Mouse (Mus musculus): ENCODE measurements around the gene Traf2.
"Not testable (repeated sequence)": the region's sequence is repeated elsewhere in the genome, so short reads cannot be mapped to it uniquely, and the experiment has no call there.

Traf2 gene

GRCm38 (mm10) chr2:25575432-25576027 is 28.8 kb upstream of the Traf2 start:
- DNase-seq, result peak; percentile 38 to 43

GRCm38 (mm10) chr2:25574579-25575431 is 28.1 kb upstream of the Traf2 start, which contains the start of the genes Mamdc4 and Phpt1:
TSS of gene Mamdc4 (minus strand) at chr2:25574845.
TSS of gene Phpt1 (minus strand) at chr2:25575224.
- DNase-seq, result peak; percentile 98 to 99

- DNase-seq, result no peak
Observed at GRCm38 (mm10) chr2:25574136-25574535, 27.4 kb upstream of the Traf2 start.

DNA sequence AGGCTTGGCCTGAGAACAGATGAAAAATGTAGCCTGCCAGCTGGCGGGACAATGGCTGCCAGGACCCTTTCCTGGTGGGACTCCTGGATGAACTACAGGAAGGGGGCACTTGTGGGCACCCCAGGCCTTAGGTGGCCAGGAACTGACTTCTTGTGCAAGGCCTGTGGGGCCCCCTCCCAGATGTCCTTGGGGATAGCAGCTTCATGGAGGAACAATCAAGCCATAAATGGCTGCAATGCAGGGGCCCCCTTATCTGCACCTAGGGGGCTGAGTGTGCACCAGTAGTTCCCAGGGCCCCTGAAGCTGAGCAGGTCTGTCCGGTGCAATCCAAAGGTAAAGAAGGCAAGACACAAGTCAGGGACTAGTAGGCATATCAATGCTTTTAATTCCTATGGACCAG is 26.3 kb upstream of the Traf2 start:
- no peak for DNase-seq

GRCm38 (mm10) chr2:25571221-25571620 is 24.5 kb upstream of the Traf2 start:
- no peak for DNase-seq

- DNase-seq, result no peak
Observed at GRCm38 (mm10) chr2:25569323-25569722, 22.6 kb upstream of the Traf2 start.

DNA sequence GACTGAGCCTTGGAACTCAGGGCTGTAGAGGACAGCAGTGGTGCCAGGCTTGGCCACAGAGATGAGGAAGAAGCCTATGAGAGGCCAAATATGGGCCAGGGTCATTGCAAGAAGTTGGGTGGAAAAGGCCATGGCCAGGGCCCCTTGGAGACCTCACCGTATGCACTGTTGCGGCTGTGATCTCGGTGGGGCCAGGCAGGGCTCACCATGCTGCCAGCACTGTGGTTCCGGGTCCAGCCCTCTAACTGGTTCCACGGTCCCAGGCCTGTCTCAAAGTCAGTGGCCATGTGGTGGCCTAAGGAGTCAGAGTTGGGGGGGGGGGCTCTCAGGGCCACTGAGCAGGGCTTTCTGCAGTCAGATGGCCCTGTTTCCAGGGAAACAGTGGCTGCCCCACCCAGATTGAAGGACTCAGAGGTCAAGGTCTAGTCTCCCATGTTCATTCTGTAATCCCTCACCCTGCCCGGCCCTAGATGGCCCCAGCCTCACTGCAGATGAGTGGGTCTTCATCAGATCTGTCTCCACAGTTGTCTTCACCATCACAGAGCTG is 21.8 kb upstream of the Traf2 start:
- DNase-seq, result no peak

GRCm38 (mm10) chr2:25566558-25566957 is 19.8 kb upstream of the Traf2 start:
- DNase-seq, result no peak

DNA sequence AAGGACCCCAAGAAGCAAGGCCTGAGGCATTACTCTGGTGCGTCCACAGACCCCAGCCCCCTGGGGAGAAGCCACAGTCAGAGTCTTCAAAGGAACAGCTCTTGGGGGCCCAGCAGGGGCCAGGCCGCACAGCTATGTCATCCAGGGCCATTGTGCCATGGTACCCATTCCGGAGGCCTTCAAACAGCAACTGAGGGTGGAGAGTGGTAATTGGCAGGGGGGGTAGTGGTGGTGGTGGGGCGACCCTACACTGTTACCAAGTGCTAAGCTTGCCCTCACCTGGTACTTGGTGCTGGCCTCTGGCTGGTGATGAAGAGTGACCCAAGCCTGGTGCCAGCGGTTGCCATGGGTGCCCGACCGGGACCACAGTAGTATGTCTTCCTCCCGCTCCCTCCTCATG is 19.0 kb upstream of the Traf2 start:
- DNase-seq, result no peak

DNA sequence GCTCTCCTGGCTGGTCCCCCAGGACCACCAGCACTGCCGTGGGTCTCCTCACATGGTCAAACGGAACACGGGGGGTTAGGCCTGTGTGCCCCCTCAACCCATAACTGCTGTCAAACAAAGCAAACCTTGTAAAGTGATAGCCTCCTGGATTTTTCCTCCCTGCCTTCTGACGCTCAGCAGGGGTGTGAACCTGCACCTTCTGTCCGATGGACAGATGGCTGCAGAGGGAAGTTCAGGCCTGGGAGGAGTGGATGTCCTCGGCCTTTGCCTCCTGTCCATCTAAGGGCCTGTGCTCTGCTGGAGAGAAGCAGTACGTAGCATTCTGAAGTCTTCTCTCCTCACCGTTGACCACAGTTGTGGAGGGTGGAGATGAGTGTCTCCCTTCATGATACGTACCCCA is 15.2 kb upstream of the Traf2 start:
- DNase-seq, result no peak

- DNase-seq, result no peak
Observed at GRCm38 (mm10) chr2:25560551-25560950, 13.8 kb upstream of the Traf2 start.

DNA sequence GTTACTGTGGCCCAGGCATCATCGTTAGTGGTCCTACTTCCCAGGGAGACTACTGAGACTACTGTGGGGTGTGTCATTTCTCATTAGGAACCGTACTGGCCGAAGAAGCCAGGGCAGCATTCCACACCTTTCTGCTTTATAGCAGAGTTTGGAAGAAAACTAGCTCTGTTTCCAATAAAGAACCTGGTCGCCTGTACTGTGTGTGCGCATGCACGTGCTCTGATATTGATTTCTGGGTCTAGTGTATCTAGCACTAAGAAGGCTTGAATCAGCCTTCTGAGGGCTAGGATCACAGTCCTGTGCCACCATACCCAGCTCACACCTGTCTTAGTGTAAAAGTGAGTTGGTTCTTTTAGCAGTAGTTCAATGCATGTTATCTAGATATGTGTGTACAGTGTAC is 12.0 kb upstream of the Traf2 start:
- DNase-seq, result no peak

- no peak for DNase-seq
Observed at GRCm38 (mm10) chr2:25557964-25558360, 11.2 kb upstream of the Traf2 start.

- peak; percentile 91 for DNase-seq
Observed at GRCm38 (mm10) chr2:25557221-25557963, 10.7 kb upstream of the Traf2 start, which contains the start of gene Edf1. TSS of gene Edf1 (plus strand) at chr2:25557847.

DNA sequence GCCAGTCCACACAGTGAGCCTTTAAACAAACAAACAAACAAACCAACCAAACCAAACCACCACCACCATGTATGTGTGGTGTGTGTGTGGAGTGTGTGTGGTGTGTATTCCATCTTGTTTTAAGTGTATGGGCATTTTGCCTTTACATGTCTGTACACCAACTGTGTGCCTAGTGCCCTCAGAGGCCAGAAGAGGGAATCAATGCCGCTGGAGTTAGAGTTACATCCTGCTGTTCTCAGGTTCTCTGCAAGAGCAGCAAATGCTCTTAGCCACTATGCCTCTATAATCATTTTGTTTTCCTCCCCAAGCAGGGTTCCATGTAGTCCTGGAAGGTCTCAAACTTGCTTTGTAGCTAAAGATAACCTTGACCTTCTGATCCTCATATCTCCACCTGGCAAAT is 9.6 kb upstream of the Traf2 start:
- DNase-seq, result no peak

GRCm38 (mm10) chr2:25555479-25555878 is 8.7 kb upstream of the Traf2 start:
- DNase-seq, result peak; percentile 24 to 36

DNA sequence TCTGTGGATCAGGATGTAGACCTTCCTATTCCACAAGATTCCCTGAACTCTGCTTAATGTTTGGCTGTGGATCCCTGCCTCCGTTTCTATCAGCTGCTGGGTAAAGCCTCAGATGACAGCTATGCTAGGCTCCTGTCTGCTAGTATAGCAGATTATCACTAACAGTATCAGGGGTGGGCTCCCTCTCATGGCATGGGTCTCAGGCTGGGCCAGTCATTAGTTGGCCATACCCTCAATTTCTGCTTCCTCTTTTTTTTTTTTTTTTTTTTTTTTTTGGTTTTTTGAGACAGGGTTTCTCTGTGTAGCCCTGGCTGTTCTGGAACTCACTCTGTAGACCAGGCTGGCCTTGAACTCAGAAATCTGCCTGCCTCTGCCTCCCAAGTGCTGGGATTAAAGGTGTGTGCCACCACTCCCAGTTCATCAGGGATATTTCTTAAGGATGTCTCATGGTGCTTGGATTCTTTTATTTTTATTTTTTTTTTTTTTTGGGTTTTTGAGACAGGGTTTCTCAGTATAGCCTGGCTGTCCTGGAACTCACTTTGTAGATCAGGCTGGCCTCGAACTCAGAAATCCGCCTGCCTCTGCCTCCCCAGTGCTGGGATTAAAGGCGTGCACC is 6.5 kb upstream of the Traf2 start:
- not testable (repeated sequence) for DNase-seq

- peak; percentile 59 to 63 for DNase-seq
Observed at GRCm38 (mm10) chr2:25551186-25551585, 4.4 kb upstream of the Traf2 start.

- peak; percentile 62 to 70 for DNase-seq
Observed at GRCm38 (mm10) chr2:25549021-25549991, 2.6 kb upstream of the Traf2 start.

DNA sequence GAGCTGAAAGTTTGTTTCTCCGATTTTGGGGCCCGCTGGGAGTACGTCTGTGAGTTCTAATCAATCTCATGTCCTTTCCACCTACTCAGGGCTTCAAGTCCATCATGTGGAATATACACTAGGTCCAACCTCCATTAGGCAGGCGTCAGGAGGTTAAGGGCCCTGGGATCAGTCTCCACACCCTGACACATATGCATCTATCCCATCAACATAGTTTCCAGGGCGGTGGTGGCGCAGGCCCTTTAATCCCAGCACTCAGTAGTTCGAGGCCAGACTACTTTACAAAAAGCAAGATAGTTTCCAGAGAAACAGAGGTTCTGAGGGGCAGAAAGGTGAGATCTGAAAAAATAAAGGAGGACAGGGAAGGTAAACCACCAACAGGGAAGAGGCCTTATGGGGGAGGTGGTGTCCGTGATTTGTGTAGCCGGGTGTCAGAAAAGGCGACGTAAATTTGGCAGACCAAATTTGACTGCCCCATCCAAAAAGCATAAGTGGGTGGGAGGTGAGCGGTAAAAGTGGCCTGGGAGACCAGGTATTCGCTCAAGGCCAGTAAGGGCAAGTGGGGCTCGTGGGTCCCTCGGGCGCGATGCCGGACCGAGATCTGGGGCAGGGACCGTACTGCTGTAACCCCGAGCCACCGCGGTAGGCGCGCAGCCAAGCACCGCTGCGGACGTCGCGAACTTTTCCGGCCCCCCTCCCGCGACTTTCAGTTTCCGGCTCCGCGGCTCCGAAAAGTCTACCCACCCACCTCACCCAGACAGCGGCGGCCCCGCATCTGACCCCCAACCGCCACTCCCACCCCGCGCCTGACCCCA is 537 bp downstream of the Traf2 start:
- DNase-seq, result peak in 1 of 2 experiments; percentile 7

Measured in B cell, adult 2 months (primary cell).